ENCODE assay signal across 9 mouse cellular contexts in genomic region chr1:89195827-89196712, GRCm38 (mm10).
DNase-seq lines count a peak whose midpoint lies in the region; ATAC-seq and TF ChIP-seq lines count a peak whose summit lies in the region.
"Had no signal": no experiment of that assay in that cellular context is flagged by ENCODE, and none has a peak within 500 bp of the region (broad histone marks: within the 10 kb centered on the region; RNA-seq: fewer than 3 reads in every experiment).

No protein-coding gene starts in this region.

- no peaks in the 10 kb centered on the region for H3K9me3 ChIP-seq in hindbrain, embryonic 11.5 days (ENCODE audit: control insufficient read depth, low read length)
- H3K9me3 ChIP-seq: heart, embryonic 13.5 days had no signal

- no peak for TF ChIP-seq POLR2A in cerebellum, adult 2 months (IDR thresholded peaks at IDR 0.05; ENCODE audit: borderline replicate concordance, insufficient read depth, low read length)

- H3K27ac ChIP-seq in cerebellum, adult 2 months (ENCODE audit: insufficient read depth, low read length), result no peak overlapping the region
- no peak overlapping the region for H3K27ac ChIP-seq in hindbrain, embryonic 11.5 days (ENCODE audit: low read depth, low read length)
- H3K27ac ChIP-seq: heart, embryonic 13.5 days had no signal

- ATAC-seq in Patski, result no peak
- ATAC-seq in frontal cortex, adult (ENCODE audit: low TSS enrichment), result peak; percentile 92
- ATAC-seq in hindbrain, embryonic 11.5 days (ENCODE audit: low FRiP score), result peak; percentile 47; the same call in 1 of the 2 replicates
- 0 out of 2 replicates have a peak, but pooled peaks have one; percentile 65 for ATAC-seq in megakaryocyte-erythroid progenitor cell, adult 5-6 weeks (replicated peaks; ENCODE audit: low FRiP score, low TSS enrichment, poor library complexity, severe bottlenecking)
- ATAC-seq in activated CD4-positive, CD25-positive, alpha-beta regulatory T cell, adult 4 months, result no peak

- H3K36me3 ChIP-seq in hindbrain, embryonic 11.5 days (ENCODE audit: control insufficient read depth, insufficient read depth, low read length), result no peaks in the 10 kb centered on the region
- H3K36me3 ChIP-seq: heart, embryonic 13.5 days had no signal

- no peak overlapping the region for H3K9ac ChIP-seq in hindbrain, embryonic 11.5 days (ENCODE audit: low read depth, low read length)
- H3K9ac ChIP-seq: heart, embryonic 13.5 days had no signal

- 44% methylated on average over 12 of the region's 12 CpGs for WGBS in cerebellum, adult 2 months
- 49% methylated on average over 12 of the region's 12 CpGs for WGBS in hindbrain, embryonic 11.5 days

- in situ Hi-C loops in Patski (cut with MboI; ENCODE audit: low pct_unique_long_range_greater_than_20kb), result loop anchor here (10.0 kb wide), 3 partner anchors 321 to 841 kb away; no protein-coding TSS in a partner anchor

- TF ChIP-seq CTCF in Patski (IDR thresholded peaks at IDR 0.05), result peak; percentile 83
- peak; percentile 94 for TF ChIP-seq CTCF in cerebellum, adult 2 months (IDR thresholded peaks at IDR 0.05; ENCODE audit: borderline replicate concordance, insufficient read depth, low read depth, low read length)

- H3K4me1 ChIP-seq in cerebellum, adult 2 months (ENCODE audit: control insufficient read depth, insufficient read depth, low read length), result no peaks in the 10 kb centered on the region
- H3K4me1 ChIP-seq in hindbrain, embryonic 11.5 days (replicated peaks; ENCODE audit: control insufficient read depth, insufficient read depth, low read length), result no peaks in the 10 kb centered on the region

- CTCF ChIA-PET in Patski (lab: Charles Lee), result interaction anchor here (0.6 to 3.8 kb wide), 16 partner anchors 8 to 490 kb away, joined by 3 to 32 read pairs (median 3); no protein-coding TSS in a partner anchor

- no peaks in the 10 kb centered on the region for H3K27me3 ChIP-seq in Patski
- H3K27me3 ChIP-seq in cerebellum, adult 2 months (ENCODE audit: control insufficient read depth, insufficient read depth, low read length), result no peaks in the 10 kb centered on the region
- no peaks in the 10 kb centered on the region for H3K27me3 ChIP-seq in hindbrain, embryonic 11.5 days (ENCODE audit: control insufficient read depth, insufficient read depth, low read length)

- POLR2A ChIA-PET in Patski (lab: Charles Lee), result interaction anchor here (0.7 kb wide), 1 partner anchor 32 kb away, joined by 3 read pairs; no protein-coding TSS in a partner anchor

- no peak overlapping the region for H3K4me3 ChIP-seq in cerebellum, adult 2 months (replicated peaks; ENCODE audit: insufficient read depth, low read depth, low read length)
- H3K4me3 ChIP-seq in hindbrain, embryonic 11.5 days (ENCODE audit: low read depth, low read length), result no peak overlapping the region
- H3K4me3 ChIP-seq: heart, embryonic 13.5 days had no signal

- no peak for DNase-seq in Patski (ENCODE audit: low read depth, low spot score)
- peak; percentile 77 to 79 for DNase-seq in cerebellum, adult 2 months
- peak; percentile 88 for DNase-seq in hindbrain, embryonic 11.5 days (ENCODE audit: low spot score)
- DNase-seq in layer of hippocampus, adult 9-10 months (ENCODE audit: low spot score), result peak; percentile 59
- DNase-seq in right cerebral cortex, postnatal 25 days, result peak; percentile 71

- H3K4me2 ChIP-seq in hindbrain, embryonic 11.5 days (replicated peaks; ENCODE audit: low read depth, low read length), result no peak overlapping the region
- H3K4me2 ChIP-seq: heart, embryonic 13.5 days had no signal

Comparison
In these comparisons a context has a peak if more than half of its experiments do, and no peak if none do; other contexts are left out.
1. ATAC-seq: peak in frontal cortex, adult (single experiment), hindbrain, embryonic 11.5 days (single experiment) and megakaryocyte-erythroid progenitor cell, adult 5-6 weeks (single experiment); none in Patski (single experiment) and activated CD4-positive, CD25-positive, alpha-beta regulatory T cell, adult 4 months (single experiment).